Mouse (Mus musculus): ENCODE data around the gene Tmem88b.
A peak's percentile ranks its signal among the peaks of the same experiment; 100 is the strongest.

Tmem88b gene

GRCm38 (mm10) chr4:155785819-155786218 is at the start of gene Tmem88b:
Gene Tmem88b (minus strand): TSS chr4:155785874.
- DNase-seq (ENCODE audit: low spot score), result no peak

- peak; percentile 73 for DNase-seq (ENCODE audit: low spot score)
Measured at GRCm38 (mm10) chr4:155833836-155834235, 48.2 kb upstream of the Tmem88b start.

GRCm38 (mm10) chr4:155833234-155833633 is 47.6 kb upstream of the Tmem88b start:
- no peak for DNase-seq (ENCODE audit: low spot score)

DNA sequence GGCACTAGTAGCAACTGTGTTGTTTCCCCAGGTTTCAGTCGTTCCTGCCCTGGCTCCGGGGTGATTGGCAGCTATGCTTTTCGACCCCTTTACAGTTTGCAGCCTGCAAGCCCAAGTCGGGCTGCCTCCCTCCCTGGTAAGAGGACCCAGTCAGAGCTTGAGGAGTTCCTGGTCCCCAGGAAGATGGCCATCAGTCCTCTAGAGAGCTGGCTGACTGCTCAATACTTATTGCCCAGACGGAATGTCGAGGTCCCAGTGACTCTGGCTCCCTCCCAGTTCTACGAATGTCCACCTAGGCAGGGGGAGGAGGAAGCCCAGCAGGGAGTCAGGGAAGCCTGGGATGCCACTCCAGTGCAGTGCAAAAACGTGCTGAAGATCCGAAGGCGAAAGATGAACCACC is 46.6 kb upstream of the Tmem88b start:
- no peak for DNase-seq (ENCODE audit: low spot score)

DNA sequence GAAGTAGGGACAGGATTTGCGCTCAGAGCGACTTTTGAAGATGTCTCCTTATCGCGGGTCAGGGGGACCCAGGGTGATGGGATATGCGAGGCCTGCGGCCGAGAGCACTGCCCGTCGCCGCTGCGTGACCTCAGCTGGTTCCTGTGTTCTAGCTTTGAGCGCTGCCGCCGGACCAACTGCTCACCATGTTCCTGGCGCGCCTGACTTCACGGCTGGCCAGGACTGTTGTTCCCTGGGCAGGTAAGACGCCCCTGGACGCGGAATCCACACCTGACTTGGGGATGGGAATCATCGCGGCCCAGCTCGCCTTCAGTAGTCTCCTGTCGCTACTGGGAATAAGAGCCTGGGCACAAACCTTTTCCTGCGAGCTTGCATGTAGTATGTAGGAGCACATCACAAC is 46.2 kb upstream of the Tmem88b start:
- no peak for DNase-seq (ENCODE audit: low spot score)

DNA sequence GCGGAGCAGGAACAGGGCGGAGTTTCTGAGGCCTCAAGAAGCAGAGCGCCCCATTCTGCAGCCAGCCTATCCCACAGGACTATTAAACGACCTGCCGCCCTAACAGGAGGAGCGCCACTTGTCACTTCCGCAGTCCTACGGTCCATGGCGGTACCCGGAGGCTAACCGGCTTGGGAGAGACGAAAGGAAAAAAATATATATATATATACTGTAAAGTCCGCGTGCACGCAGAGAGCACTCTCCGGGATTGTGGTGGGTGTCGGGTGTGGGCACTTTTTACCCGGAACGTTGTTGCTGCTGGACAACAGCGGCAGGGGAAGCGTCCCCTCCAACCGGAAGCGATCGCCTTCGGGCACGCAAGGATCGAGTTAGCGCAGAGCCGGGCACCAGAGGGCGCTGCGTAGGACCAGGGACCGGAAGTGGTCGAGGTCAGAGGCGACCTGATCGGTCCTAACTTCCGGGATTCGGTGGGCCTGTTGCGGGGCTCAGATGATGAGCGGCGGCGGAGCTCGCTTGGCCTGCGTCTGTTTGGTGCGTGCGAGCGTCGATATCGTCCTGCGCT is 45.6 kb upstream of the Tmem88b start, which contains the start of gene Aurkaip1:
TSS of gene Aurkaip1 (plus strand) at position 68 of the 562 bp plus-strand sequence.
- DNase-seq (ENCODE audit: low spot score), result peak; percentile 96

- no peak for DNase-seq (ENCODE audit: low spot score)
Measured at GRCm38 (mm10) chr4:155830596-155830995, 44.9 kb upstream of the Tmem88b start.

DNA sequence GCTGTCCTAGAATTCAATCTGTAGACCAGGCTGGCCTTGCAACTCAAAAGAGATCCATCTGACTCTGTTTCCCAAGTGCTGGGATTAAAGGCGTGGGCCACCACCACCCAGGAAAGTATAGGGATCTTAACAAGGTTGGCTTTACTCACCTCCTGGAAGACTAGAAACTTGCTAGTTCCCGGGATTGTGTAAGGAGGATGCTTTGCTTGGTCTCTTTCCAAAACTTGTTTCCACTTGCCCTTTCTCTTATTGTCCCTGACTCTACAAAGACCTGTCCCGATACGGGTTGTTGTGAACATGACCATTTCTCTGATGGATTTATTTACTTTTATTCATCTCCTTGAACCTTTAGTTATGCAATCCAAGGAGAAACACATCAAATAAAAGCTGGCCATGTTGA is 44.2 kb upstream of the Tmem88b start:
- no peak for DNase-seq (ENCODE audit: low spot score)

GRCm38 (mm10) chr4:155823443-155823842 is 37.8 kb upstream of the Tmem88b start:
- no peak for DNase-seq (ENCODE audit: low spot score)

- DNase-seq (ENCODE audit: low spot score), result no peak
Measured at GRCm38 (mm10) chr4:155821025-155821424, 35.4 kb upstream of the Tmem88b start.

GRCm38 (mm10) chr4:155817533-155817932 is 31.9 kb upstream of the Tmem88b start:
- DNase-seq (ENCODE audit: low spot score), result no peak

DNA sequence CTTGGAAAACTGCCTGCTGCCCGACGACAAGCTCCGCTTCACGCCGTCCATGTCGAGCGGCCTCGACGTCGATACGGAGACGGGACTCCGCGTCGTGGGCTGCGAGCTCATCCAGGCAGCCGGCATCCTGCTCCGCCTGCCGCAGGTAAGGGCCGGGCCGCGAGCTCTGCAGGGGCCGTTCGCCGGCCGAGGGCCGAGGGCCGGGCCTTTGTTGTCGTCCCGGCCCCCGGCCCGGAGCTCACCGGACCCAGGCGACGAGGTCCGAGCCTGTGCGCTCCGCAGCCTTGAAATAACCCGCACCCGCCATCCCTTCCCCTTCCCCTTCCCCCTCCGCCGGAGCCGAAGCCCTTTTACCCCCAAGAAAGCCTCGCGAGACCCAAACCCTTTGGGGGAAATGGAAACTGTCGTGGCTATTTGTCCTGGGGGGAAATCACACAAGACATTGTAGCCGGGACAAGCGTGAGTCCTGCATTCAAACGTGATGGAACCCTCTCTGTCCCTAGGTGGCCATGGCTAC is 27.0 kb upstream of the Tmem88b start:
- no peak for DNase-seq (ENCODE audit: low spot score)

DNA sequence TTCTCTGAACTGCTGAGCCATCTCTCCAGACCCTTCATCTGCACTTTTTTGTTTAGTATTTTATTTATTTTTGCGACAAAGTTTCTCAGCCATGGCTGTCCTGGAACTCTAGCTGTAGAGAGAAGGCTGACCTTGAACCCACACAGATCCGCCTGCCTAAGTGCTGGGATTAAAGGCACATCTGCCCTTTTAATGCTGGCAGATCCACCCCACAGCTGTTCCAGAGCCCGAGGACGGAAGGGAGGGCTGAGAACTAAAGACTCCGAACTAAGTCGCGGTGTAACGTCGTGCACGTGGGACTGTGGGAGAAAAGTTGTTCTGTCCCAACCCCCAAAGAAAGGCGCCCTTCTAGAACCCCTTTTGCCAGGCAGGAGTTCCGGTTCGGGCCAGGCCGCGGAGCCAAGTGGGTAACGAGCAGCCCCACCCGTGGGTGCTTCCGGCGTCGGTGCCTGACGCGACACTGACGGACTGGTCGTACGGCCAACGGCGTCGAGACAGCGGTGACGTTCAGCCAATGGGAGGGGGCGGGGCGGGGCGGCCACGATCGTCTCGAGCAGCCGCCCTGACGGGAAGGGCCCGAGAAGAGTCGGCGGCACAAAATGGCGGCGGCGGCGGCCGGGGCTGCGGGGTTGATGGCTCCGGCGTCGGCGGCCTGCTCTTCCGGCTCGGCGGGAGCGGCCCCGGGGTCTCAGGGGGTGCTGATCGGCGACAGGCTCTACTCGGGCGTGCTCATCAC is 26.4 kb upstream of the Tmem88b start, which contains the start of gene Ccnl2:
TSS of gene Ccnl2 (plus strand) at position 561 of the 736 bp plus-strand sequence.
- peak; percentile 92 for DNase-seq (ENCODE audit: low spot score)

- DNase-seq (ENCODE audit: low spot score), result no peak
Measured at GRCm38 (mm10) chr4:155807841-155808240, 22.2 kb upstream of the Tmem88b start.

DNA sequence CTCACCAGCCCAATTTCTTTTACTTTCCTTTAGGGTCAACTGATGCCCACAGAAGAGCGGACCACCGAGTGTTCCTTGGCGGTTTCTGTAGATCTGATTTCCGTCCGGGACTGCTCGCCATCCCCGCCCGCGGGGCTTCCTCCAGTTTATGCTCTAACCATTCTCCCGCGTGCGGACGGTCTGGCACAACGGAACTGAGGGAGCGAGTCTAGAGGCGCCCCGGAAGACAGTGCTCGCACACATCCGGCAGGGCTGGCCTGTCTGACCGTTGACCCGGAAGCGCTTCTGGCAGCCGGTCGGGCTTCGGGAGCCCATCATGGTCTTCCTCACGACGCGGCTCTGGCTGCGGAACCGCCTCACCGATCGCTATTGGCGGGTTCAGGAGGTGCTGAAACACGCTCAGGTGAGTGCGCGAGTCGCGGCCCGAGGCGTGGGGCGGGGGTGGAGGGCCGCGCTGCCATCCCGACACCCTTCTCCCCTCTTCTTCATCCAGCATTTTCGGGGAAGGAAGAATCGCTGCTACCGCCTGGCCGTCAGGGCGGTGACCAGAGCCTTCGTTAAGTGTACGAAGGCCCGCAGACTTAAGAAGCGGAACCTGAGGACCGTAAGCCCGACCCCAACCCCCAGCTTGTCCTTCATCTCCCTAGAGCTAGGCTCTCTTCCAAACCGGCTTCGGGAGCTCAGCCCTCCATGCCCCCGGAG is 17.8 kb upstream of the Tmem88b start:
- peak; percentile 95 for DNase-seq (ENCODE audit: low spot score)

- no peak for DNase-seq (ENCODE audit: low spot score)
Measured at GRCm38 (mm10) chr4:155802741-155803339, 17.2 kb upstream of the Tmem88b start, which contains the start of gene Mrpl20. Gene Mrpl20 (plus strand): TSS chr4:155802878.

DNA sequence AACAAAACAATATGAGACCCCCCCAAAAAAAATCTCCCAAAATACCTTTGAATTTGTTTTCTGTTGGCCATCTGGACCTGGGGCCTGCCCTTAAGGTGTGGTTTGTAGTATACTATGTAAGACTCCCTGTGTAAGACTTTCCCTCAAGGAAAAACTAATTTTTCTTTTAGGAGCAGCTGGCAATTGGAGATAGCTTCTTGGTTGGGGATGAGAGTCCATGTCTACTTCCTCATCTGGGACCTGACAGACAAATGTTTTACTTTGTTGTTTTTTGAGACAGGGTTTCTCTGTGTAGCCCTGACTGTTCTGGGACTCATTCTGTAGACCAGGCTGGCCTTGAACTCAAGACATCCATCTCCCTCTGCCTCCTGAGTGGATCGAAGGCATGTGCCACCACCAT is 16.4 kb upstream of the Tmem88b start:
- DNase-seq (ENCODE audit: low spot score), result no peak

DNA sequence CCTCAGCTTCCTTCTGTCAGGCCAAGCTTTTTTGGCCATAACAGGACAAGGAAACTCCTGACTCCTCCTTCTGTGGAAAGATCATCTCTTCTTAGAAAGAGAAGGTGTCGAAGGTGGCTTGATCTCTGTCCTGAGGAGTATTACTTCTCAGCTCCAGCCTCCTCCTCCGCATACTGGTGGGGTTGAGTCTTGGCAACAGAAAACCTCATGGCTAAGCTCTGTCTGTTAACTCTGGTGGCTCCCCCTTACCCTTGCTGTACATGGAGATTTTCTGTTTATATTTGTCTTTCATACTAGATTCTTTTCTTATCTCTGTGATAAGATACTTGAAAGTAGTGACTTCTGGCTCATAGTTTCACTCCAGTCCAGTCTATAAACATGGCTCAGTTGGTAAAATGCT is 8.1 kb upstream of the Tmem88b start:
- no peak for DNase-seq (ENCODE audit: low spot score)

GRCm38 (mm10) chr4:155791240-155791933 is 5.7 kb upstream of the Tmem88b start:
- DNase-seq (ENCODE audit: low spot score), result no peak

- DNase-seq (ENCODE audit: low spot score), result no peak
Measured at GRCm38 (mm10) chr4:155790650-155791161, 5.0 kb upstream of the Tmem88b start.

DNA sequence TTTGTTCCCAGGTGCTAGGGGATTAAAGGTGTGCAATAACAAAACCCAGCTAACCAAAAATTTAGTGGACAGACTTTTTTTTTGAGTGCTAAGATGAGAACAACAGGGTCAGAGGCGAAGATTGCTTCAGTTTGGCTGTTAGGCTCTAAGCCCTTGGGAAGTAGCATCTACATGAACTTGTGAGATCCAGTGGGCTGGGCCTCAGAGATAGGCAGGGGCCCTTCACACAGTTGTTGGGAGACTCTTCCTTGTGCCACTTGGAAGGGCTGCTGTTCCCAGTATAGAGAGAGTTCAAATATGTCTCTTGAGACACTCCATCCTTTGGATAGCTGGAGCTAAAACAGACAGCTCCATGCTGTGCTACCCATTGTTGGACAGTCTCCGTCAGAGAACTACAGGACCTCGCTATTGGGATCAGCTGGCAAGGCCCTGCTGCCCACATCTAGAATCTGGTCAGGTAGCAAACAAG is 4.4 kb upstream of the Tmem88b start, which contains the start of gene Ankrd65:
TSS of gene Ankrd65 (plus strand) at position 419 of the 469 bp plus-strand sequence.
- no peak for DNase-seq (ENCODE audit: low spot score)

Data from ovary, postnatal 36 days (tissue).